Mouse (Mus musculus) liver, adult 2 months (tissue): ENCODE data around the gene Lrguk. TPM values are rescaled to one million over a fixed set of nuclear protein-coding genes. Genes with fewer than 3 reads are reported as not detected.

Experiments
- DNase-seq: peaks from one replicate; pipeline ENCODE4 v3.0.0-alpha.2; 2011; ENCODE audit warnings: low read depth, low spot score; ENCODE audit errors: extremely low read depth
- H3K27ac ChIP-seq: fragments of 200-500 bp; replicated peaks from 2 replicates; pipeline ENCODE4 v1.5.1; 2012; ENCODE audit warnings: low read depth, mild to moderate bottlenecking, control low read depth, inconsistent platforms, low read length; ENCODE audit not compliant: insufficient read depth
- H3K27me3 ChIP-seq: fragments of 200-500 bp; 2 replicates; pipeline ENCODE4 v1.6.1; 2012; ENCODE audit warnings: mild to moderate bottlenecking, moderate library complexity, low read length, inconsistent platforms; ENCODE audit not compliant: control insufficient read depth, insufficient read depth
- H3K36me3 ChIP-seq: fragments of 200-500 bp; 2 replicates; pipeline ENCODE4 v1.6.1; 2012; ENCODE audit warnings: low read length, inconsistent platforms; ENCODE audit not compliant: control insufficient read depth, insufficient read depth
- H3K4me1 ChIP-seq: fragments of 200-500 bp; 2 replicates; pipeline ENCODE4 v1.6.1; 2011; ENCODE audit warnings: low read length; ENCODE audit not compliant: control insufficient read depth, insufficient read depth
- H3K4me3 ChIP-seq: fragments of 200-500 bp; 2 replicates; pipeline ENCODE4 v1.5.1; 2011; ENCODE audit warnings: low read depth, mild to moderate bottlenecking, control low read depth, low read length, moderate library complexity; ENCODE audit not compliant: insufficient read depth
- H3K79me2 ChIP-seq: fragments of 200-500 bp; 2 replicates; pipeline ENCODE4 v1.6.1; 2012; ENCODE audit warnings: inconsistent platforms, mild to moderate bottlenecking, low read length, moderate library complexity; ENCODE audit not compliant: control insufficient read depth, insufficient read depth
- H3K9ac ChIP-seq: fragments of 200-500 bp; 2 replicates; pipeline ENCODE4 v1.6.1; 2012; ENCODE audit warnings: low read depth, mild to moderate bottlenecking, control low read depth, inconsistent platforms, low read length
- CTCF ChIP-seq: fragments of 200-500 bp; IDR thresholded peaks from 2 replicates; pipeline ENCODE4 v1.5.1; 2011; ENCODE audit warnings: low read depth, low read length, control low read depth
- POLR2A ChIP-seq: fragments of 200-500 bp; IDR thresholded peaks from 2 replicates; pipeline ENCODE4 v1.6.1; 2011; ENCODE audit warnings: low read length, control low read depth; ENCODE audit not compliant: insufficient read depth; ENCODE audit errors: extremely low read depth
- WGBS: fragments of 180-500 bp; shearing (Covaris S2); methylation state at CpG from one replicate; pipeline ENCODE4 v1.1.7; 2018; 5-methylcytosine and 5-hydroxymethylcytosine counted together
- polyA plus RNA-seq: library from polyadenylated mRNA; depleted of rRNA; stranded (reverse); fragments of >200 nt; gene quantifications from 2 replicates; pipeline ENCODE4 v1.2.3, GENCODE M21; 2012
- total RNA-seq: library from RNA; depleted of rRNA; stranded (reverse); fragments of >200 nt; gene quantifications from 2 replicates; pipeline ENCODE4 v1.2.3, GENCODE M21; 2014

Gene Lrguk
- total and polyA plus RNA-seq, 2 experiments = under 0.01 TPM; not detected in 1

DNA sequence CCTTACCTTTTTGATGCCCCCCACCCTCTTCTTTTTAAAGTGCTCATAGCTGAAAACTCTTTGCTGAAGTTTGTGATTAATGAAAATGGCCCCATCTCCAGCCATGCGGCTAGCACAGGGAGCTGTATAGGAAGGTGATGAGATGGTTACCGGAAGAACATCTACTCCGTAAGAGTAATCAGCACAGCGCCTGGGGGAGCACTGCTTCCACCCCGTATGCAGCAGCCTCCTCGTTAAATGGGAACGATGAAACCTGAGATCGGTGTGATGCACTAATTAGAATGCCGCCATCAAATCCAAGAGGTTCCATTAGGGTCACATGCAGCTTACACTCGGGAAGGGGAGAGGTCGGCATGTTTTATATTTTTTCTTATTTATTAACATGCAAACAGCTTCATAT, 113.7 kb downstream of the Lrguk start:
- Histone ChIP-seq H3K79me2 (no peaks in the 10 kb centered on the region), H3K4me1 (no peaks in the 10 kb centered on the region), H3K9ac (no peak overlapping the region), H3K27me3 (no peaks in the 10 kb centered on the region), H3K36me3 (no peaks in the 10 kb centered on the region), H3K4me3 (no peak overlapping the region), H3K27ac (no peak overlapping the region)
- WGBS = 87% methylated on average over 11 of the region's 11 CpGs
- DNase-seq = no peak
- TF ChIP-seq CTCF (no peak), POLR2A (no peak)

DNA sequence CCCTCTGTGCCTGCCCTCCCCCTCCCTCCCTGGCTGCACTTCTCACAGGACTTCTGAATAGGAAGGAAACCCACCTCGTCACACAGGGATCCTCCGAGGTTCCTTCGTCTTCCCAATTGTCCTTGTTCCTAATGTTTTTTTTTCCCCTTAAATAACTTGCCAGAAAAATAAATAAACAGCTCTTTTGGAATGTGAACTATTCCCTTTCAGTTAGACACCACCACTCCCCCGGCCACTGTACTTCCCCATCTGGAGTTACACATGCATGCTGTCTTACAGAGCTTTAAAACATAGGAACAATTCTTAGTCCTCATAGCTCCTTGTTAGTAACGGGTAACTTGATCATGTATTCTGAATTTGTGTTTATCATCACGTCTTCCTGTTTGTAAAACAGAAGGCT, 116.8 kb downstream of the Lrguk start:
- Histone ChIP-seq H3K4me3 (no peak overlapping the region), H3K27me3 (no peaks in the 10 kb centered on the region), H3K27ac (no peak overlapping the region), H3K36me3 (no peaks in the 10 kb centered on the region), H3K4me1 (no peaks in the 10 kb centered on the region), H3K9ac (no peak overlapping the region), H3K79me2 (no peaks in the 10 kb centered on the region)
- DNase-seq = no peak
- TF ChIP-seq POLR2A = no peak
- TF ChIP-seq CTCF = no peak
- WGBS = 63% methylated on average over 6 of the region's 6 CpGs

DNA sequence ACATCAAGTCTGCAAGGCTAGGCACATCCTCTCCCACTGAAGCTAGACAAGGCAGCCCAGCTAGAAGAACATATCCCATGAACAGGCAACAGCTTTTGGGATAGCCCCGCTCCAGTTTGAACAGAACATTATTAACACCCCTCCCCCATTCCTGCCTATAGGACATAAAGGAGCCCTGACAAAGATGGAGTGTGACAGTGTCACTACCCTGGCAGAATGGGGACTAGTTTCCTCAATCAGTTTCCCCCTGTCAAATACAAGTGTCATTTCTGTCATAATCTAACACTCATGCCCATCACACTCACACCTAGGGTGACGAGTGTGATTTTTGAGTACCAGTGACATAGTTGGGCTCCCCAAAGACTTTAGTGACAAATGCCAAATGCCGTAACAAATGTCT, 118.8 kb downstream of the Lrguk start:
- H3K4me3 ChIP-seq = no peak overlapping the region
- no peaks in the 10 kb centered on the region for H3K27me3 ChIP-seq
- H3K4me1 ChIP-seq = no peaks in the 10 kb centered on the region
- H3K36me3 ChIP-seq = no peaks in the 10 kb centered on the region
- no peak overlapping the region for H3K9ac ChIP-seq
- no peaks in the 10 kb centered on the region for H3K79me2 ChIP-seq
- TF ChIP-seq POLR2A = no peak
- TF ChIP-seq CTCF = no peak
- WGBS = 92% methylated on average over 3 of the region's 3 CpGs
- H3K27ac ChIP-seq = no peak overlapping the region
- DNase-seq = no peak

DNA sequence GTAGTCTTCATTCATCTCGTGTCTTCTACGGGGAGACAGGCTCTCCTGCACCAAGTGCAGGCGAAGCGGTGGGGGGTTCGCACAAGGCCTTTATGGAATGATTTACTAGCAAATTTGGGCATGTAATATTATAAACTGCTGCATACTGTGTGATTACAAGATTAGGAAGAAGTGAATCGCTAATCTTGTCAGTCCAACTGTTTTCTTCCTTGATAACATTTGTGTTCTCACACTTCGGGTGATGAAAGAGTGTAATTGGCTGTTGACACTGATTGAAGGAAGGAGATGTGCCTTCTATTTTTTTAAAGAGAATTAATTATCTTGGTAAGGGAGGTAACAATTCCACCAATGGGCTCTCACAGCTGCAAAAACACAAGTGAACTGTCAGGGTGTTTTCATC, 119.4 kb downstream of the Lrguk start:
- no peak for DNase-seq
- Histone ChIP-seq H3K27me3 (no peaks in the 10 kb centered on the region), H3K27ac (no peak overlapping the region), H3K36me3 (no peaks in the 10 kb centered on the region), H3K4me1 (no peaks in the 10 kb centered on the region), H3K4me3 (no peak overlapping the region), H3K79me2 (no peaks in the 10 kb centered on the region), H3K9ac (no peak overlapping the region)
- no peak for TF ChIP-seq POLR2A
- no peak for TF ChIP-seq CTCF
- 90% methylated on average over 7 of the region's 7 CpGs for WGBS

DNA sequence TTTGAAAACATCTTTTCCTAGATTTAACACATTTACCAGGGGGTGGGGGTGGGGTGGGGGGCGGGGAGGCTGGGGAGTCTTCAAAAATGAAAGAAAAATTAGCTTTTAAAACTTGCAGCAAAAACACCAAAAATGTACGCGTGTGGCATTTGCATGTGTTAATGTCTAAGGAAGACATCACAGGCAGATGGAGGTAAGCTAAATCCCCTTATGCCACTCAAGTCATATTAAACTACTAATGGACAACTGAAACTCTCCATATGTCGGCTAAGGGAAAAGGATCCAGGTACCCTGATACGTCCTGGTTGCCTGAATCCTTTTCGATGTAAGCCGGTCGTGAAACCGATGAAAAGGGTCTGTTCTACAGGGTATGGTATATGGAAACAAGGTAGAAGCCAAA, 119.8 kb downstream of the Lrguk start:
- no peaks in the 10 kb centered on the region for H3K79me2 ChIP-seq
- no peak overlapping the region for H3K9ac ChIP-seq
- H3K27ac ChIP-seq = no peak overlapping the region
- no peaks in the 10 kb centered on the region for H3K4me1 ChIP-seq
- DNase-seq = no peak
- no peak overlapping the region for H3K4me3 ChIP-seq
- no peaks in the 10 kb centered on the region for H3K36me3 ChIP-seq
- TF ChIP-seq POLR2A (no peak), CTCF (no peak)
- 92% methylated on average over 9 of the region's 9 CpGs for WGBS
- no peaks in the 10 kb centered on the region for H3K27me3 ChIP-seq

DNA sequence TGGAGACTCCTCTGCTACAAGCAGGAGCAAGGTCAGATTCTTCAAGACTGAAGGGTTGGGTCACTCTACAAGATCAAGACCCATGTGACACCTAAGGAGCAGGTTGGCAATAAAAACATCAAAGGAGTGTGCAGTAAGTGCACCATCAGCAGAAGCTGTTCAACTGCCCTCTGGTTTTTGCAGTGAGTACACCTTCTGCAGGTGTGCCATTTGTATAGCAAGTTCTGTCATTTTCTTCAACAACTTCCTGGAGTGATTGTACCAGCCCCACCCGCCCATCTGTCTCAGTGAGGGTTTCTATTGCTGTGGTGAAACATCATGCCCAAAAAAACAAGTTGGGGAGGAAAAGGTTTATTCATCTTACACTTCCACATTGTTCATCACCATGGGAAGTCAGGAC, 120.6 kb downstream of the Lrguk start:
- H3K27me3 ChIP-seq = no peaks in the 10 kb centered on the region
- H3K36me3 ChIP-seq = no peaks in the 10 kb centered on the region
- H3K9ac ChIP-seq = no peak overlapping the region
- no peaks in the 10 kb centered on the region for H3K79me2 ChIP-seq
- TF ChIP-seq POLR2A = no peak
- no peak for TF ChIP-seq CTCF
- WGBS = 83% methylated on average over 1 of the region's 1 CpGs
- H3K4me3 ChIP-seq = no peak overlapping the region
- no peaks in the 10 kb centered on the region for H3K4me1 ChIP-seq
- no peak overlapping the region for H3K27ac ChIP-seq
- DNase-seq = no peak
